Mouse (Mus musculus): ENCODE data around the gene Nccrp1.
A peak's percentile ranks its signal among the peaks of the same experiment; 100 is the strongest.

The Nccrp1 gene

GRCm38 (mm10) chr7:28547154-28547553 is at the start of gene Nccrp1:
Nccrp1 (minus strand) TSS chr7:28547254.
- DNase-seq (ENCODE audit: low spot score): no peak

DNA sequence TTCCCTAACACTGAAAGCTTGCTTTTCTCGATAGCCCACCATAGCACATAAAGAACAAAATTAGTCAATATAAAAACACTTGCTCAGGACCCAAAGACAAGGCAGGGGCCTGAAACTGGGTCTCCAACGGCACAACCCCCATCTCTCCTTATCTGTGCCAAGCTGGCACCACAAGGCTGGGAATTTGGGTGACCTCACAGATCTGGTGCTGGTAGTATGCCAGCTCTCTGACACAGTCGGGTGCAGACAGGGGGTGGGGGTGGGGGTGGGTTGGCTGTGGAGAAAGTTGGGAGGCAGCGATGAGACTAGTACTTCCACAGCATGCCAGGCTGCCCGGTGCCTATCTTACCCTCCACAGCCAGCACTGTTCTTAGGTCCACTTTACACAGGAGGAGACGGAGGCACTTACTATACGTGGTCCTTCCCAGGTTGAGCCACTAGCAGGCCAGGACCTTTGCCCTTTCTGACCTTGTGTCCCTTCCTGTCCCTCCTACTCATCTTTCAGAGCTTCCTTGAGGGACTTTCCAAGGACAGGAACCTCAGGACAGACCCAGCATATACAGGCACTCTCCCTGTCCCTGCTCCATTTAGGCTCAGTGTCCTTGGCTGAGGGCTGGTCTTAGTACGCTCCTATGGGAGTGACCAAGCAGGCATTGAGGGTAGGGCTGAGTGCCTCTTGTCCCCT is 48.8 kb upstream of the Nccrp1 start:
- DNase-seq (ENCODE audit: low spot score): no peak

- peak; percentile 53 for DNase-seq (ENCODE audit: low spot score)
Observed at GRCm38 (mm10) chr7:28593206-28594111, 46.4 kb upstream of the Nccrp1 start.

- no peak for DNase-seq (ENCODE audit: low spot score)
Observed at GRCm38 (mm10) chr7:28591862-28592261, 44.8 kb upstream of the Nccrp1 start.

DNA sequence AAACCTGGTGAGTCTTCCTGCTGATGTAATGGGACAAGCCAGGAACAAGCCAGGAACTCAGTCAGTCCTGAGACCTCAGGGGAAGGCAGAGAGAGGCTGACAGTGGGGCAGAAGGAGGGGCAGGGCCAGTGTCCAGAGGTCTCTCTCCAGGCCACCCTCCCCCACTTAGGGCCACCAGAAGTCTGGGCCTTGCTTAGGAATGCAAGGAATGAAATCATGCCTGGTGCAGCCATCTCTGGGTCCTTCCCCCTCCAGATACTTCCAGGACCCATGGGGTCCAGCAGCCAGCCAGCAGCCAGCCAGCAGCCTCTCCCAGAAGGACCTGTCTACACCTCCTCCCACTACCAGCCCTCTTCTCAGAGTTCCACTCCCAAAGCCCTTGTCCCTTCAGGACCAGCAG is 40.6 kb upstream of the Nccrp1 start:
- DNase-seq (ENCODE audit: low spot score): peak; percentile 67

DNA sequence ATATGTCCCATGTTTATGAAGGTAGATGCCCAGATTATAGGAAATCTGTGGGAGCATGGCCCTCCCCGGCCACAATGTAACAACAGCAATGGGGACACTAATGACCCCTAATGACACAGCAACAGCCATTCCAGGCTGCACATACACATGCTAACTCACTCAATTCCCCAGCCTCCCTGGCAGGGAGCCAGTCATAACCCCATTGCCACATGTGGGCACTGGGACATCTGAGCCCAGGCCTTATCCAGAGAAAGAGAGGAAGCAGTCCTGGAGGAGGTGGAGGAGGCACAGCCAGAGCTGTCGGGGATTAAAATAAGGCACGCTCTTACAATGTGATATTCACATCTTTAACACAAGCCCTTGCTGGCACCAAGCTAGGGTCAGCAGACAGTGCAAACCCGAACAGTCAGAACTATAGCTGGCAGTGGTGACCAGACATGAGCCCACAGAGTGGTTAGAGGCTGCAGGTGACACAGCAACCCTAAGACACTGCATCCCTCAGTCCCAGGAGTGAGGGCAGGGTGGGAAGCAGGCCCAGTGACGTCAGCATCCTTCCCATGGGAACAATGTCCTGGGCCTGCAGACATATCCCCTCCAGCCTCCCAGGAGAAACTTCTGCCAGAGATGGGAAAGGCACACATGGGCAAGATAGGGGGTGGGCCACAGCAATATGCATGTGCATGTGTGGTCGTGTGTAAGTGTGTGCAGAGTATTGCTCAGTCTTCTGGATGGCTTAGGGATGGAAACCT is 39.8 kb upstream of the Nccrp1 start:
- no peak for DNase-seq (ENCODE audit: low spot score)

GRCm38 (mm10) chr7:28585001-28585400 is 37.9 kb upstream of the Nccrp1 start:
- no peak for DNase-seq (ENCODE audit: low spot score)

GRCm38 (mm10) chr7:28584468-28584867 is 37.4 kb upstream of the Nccrp1 start:
- no peak for DNase-seq (ENCODE audit: low spot score)

GRCm38 (mm10) chr7:28583570-28584344 is 36.7 kb upstream of the Nccrp1 start:
- DNase-seq (ENCODE audit: low spot score): no peak

DNA sequence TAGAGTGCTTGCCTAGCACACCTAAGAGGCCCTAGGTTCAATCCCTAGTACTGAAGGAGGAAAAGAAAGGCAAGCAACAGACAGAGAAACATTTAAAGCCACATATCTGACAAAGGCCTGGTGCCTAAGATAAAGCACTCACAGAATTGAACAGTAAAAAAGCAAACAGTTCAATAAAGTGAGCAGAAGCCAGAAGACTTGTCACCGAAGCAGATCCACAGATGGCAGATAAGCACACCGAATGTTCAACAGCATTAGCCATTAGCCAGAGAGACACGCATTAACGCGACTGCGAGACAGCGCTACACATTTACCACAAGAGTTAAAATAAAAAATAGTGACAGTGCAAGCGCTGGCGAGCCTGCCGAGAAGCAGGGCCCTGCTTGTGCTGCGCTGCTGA is 35.8 kb upstream of the Nccrp1 start:
- DNase-seq (ENCODE audit: low spot score): no peak

- no peak for DNase-seq (ENCODE audit: low spot score)
Observed at GRCm38 (mm10) chr7:28581721-28582120, 34.7 kb upstream of the Nccrp1 start.

DNA sequence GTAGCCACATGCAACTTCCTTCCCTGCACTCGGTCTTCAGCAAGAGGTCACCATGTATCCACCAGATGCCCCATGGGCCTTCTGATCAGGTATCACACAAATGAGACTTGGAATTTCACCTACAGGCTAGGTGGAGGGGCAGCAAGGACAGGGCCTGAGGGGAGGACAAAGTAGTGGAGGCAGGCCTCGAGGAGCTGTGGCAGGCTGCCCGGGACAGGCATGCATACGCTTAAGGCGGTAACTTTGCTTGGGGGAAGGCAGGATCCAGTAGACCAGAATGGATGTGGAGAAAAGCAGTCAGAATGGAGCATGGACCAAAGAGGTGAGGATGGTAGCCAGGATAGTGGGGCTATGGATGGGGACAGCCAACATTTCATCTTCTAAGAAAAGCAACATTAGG is 32.8 kb upstream of the Nccrp1 start:
- no peak for DNase-seq (ENCODE audit: low spot score)

- DNase-seq (ENCODE audit: low spot score): no peak
Observed at GRCm38 (mm10) chr7:28578543-28579053, 31.5 kb upstream of the Nccrp1 start.

- DNase-seq (ENCODE audit: low spot score): peak; percentile 53
Observed at GRCm38 (mm10) chr7:28577826-28578542, 30.9 kb upstream of the Nccrp1 start.

- no peak for DNase-seq (ENCODE audit: low spot score)
Observed at GRCm38 (mm10) chr7:28576271-28576914, 29.3 kb upstream of the Nccrp1 start.

- no peak for DNase-seq (ENCODE audit: low spot score)
Observed at GRCm38 (mm10) chr7:28575597-28575996, 28.5 kb upstream of the Nccrp1 start.

GRCm38 (mm10) chr7:28573236-28573635 is 26.2 kb upstream of the Nccrp1 start:
- no peak for DNase-seq (ENCODE audit: low spot score)

- DNase-seq (ENCODE audit: low spot score): no peak
Observed at GRCm38 (mm10) chr7:28572689-28573088, 25.6 kb upstream of the Nccrp1 start.

DNA sequence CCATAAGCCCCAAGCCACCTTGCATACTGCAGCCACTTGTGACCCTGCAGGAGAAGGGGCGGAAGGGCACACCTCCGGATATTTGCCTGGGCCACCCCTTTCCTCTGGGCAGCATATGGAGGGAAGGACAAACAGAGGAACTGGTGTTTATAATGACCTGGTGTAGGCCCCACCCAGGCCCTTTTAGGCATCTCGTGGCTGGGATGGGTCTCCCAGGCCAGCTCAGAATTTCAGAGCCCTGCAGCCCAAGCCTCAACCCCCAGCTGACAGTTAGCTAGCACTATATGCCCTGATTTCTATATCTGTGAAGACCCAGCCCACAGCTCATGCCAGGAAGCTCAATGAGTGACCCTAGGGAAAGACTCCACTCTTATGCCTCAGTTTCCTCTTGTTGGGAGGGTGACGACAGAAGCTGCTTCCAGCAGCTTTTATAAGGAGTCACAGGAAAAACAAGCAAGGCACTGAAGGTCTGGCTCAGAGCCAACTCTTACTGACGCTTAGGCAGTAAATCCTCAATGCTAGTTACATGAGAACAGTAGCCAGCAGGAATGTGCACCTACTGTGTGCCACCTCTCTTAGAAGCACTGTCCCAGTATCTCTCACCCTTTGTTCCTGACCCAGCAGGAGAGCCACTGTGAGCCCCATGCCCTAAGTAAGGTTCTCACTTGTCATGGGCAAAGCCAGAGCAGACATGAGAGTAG is 24.1 kb upstream of the Nccrp1 start:
- no peak for DNase-seq (ENCODE audit: low spot score)
